Mouse (Mus musculus): Measurements from ENCODE around the gene Gpr108. TPM values are rescaled to one million over a fixed set of nuclear protein-coding genes. Genes with fewer than 3 reads are reported as not detected.

Gene Gpr108
- polyA plus RNA-seq, 1 experiment, result 14.2 TPM

DNA sequence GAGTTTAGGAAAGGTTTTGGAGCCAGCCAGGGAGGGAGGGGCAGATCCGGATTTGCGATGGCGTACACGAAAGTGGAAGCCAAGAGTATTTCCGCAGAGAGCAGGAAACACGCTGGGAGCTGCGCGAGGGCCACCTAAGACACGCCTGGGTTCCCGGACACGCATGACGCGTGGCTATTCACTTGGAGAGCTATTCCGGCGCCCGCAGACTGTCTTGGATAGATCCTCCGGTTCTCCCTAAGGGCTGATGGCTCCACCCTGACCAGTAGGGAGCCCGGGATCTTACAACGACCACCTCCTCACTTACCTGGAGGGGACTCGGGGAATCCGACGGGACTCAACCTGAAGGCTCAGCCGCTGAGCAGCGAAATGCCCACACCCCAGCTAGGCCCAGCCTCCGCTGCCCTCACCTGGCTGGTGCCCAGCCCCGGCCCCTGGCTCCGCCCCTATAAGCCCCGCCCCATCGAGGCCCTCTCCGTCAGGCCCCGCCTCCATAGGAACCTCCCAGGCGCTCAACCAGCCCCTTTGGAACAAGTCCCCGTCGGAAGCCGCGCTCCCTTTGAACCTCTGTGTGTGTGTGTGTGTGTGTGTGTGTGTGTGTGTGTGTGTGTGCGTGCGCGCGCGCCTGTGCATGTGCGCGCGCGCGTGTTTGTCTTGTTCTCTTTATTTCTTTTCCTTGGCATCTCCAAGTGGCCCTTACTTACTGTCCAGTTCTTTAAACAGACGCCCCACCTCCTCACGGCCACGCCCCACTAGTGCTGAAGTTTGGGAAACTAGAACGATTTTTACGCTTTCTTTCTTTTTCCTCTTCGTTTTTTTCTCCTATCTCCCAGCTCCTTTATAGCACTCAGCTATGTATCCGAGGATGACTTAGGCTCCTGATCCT, 27.1 kb upstream of the Gpr108 start:
- Histone ChIP-seq H3K9me3 (replicated peaks; ENCODE audit: control insufficient read depth, insufficient read depth, low read length, poor library complexity, severe bottlenecking) (peaks cover 5% of the 10 kb centered on the region; the same call in 1 of the 2 replicates), H3K36me3 (ENCODE audit: control insufficient read depth, insufficient read depth, low read length, poor library complexity, severe bottlenecking) (no peaks in the 10 kb centered on the region), H3K27me3 (ENCODE audit: control insufficient read depth, insufficient read depth, low read length, poor library complexity, severe bottlenecking) (no peaks in the 10 kb centered on the region), H3K9ac (ENCODE audit: low read depth, poor library complexity, severe bottlenecking) (peak overlapping the region; percentile 28), H3K4me1 (ENCODE audit: control insufficient read depth, insufficient read depth, low read length) (no peaks in the 10 kb centered on the region), H3K4me3 (ENCODE audit: low read depth, low read length) (peak overlapping the region; percentile 90), H3K27ac (ENCODE audit: insufficient read depth, low read length) (no peak overlapping the region)
- peak; percentile 31 for TF ChIP-seq POLR2A (IDR thresholded peaks at IDR 0.05; ENCODE audit: insufficient read depth, low read length)
- TF ChIP-seq CTCF (IDR thresholded peaks at IDR 0.05; ENCODE audit: low read depth, low read length), result no peak

DNA sequence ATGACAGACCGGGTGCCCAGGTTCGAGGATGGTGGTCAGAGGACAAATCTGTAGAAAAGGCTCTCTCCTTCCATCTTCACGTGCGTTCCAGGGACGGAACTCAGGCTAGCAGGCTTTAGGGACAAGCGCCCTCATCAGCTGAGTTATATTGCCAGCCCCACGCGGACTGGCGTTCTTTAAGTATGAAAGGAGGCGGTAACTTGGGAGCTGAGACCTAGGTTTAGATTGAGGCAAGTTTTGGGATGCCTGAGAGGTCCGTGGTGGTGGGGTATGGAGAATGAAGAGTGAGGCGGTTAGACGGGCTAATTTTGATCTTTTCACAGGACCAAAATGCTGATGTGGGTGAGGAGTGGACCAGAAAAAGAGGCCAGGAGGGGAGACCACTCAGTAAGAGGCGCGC, 26.4 kb upstream of the Gpr108 start:
- peak overlapping the region; percentile 28 for H3K9ac ChIP-seq (ENCODE audit: low read depth, poor library complexity, severe bottlenecking)
- H3K4me3 ChIP-seq (ENCODE audit: low read depth, low read length), result peak overlapping the region; percentile 90
- no peak overlapping the region for H3K27ac ChIP-seq (ENCODE audit: insufficient read depth, low read length)
- H3K9me3 ChIP-seq (replicated peaks; ENCODE audit: control insufficient read depth, insufficient read depth, low read length, poor library complexity, severe bottlenecking), result peaks cover 5% of the 10 kb centered on the region; the same call in 1 of the 2 replicates
- no peaks in the 10 kb centered on the region for H3K27me3 ChIP-seq (ENCODE audit: control insufficient read depth, insufficient read depth, low read length, poor library complexity, severe bottlenecking)
- no peak for TF ChIP-seq EP300 (IDR thresholded peaks at IDR 0.05; ENCODE audit: insufficient read depth, low read depth, low read length)
- no peak for TF ChIP-seq POLR2A (IDR thresholded peaks at IDR 0.05; ENCODE audit: insufficient read depth, low read length)
- no peak for TF ChIP-seq CTCF (IDR thresholded peaks at IDR 0.05; ENCODE audit: low read depth, low read length)
- H3K36me3 ChIP-seq (ENCODE audit: control insufficient read depth, insufficient read depth, low read length, poor library complexity, severe bottlenecking), result no peaks in the 10 kb centered on the region
- H3K4me1 ChIP-seq (ENCODE audit: control insufficient read depth, insufficient read depth, low read length), result no peaks in the 10 kb centered on the region

DNA sequence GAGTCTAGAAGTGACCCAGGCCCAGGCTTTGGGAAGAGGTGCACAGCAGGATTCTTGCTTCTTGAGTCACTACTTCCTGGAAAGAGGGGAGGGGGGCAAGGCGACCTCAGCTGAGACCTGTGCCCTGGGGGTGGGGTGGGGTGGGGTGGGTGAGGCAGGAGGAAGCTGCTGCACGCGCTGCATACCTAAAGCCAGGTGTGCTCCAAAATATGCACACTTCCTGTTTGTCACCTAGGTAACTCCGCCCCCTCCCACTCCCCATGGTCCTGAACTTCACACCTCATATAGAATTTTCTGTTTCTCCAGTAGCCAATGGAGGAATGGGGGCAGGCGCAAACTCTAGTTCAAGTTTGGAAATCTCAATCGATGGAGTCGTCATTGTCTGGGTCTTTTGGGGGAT, 25.6 kb upstream of the Gpr108 start:
- Histone ChIP-seq H3K36me3 (ENCODE audit: control insufficient read depth, insufficient read depth, low read length, poor library complexity, severe bottlenecking) (no peaks in the 10 kb centered on the region), H3K4me3 (ENCODE audit: low read depth, low read length) (no peak overlapping the region), H3K9ac (ENCODE audit: low read depth, poor library complexity, severe bottlenecking) (no peak overlapping the region), H3K9me3 (replicated peaks; ENCODE audit: control insufficient read depth, insufficient read depth, low read length, poor library complexity, severe bottlenecking) (peaks cover 5% of the 10 kb centered on the region; the same call in 1 of the 2 replicates), H3K4me1 (ENCODE audit: control insufficient read depth, insufficient read depth, low read length) (no peaks in the 10 kb centered on the region), H3K27ac (ENCODE audit: insufficient read depth, low read length) (no peak overlapping the region), H3K27me3 (ENCODE audit: control insufficient read depth, insufficient read depth, low read length, poor library complexity, severe bottlenecking) (no peaks in the 10 kb centered on the region)
- TF ChIP-seq EP300 (IDR thresholded peaks at IDR 0.05; ENCODE audit: insufficient read depth, low read depth, low read length) (0 out of 2 replicates have a peak, but pooled peaks have one; percentile 73), POLR2A (IDR thresholded peaks at IDR 0.05; ENCODE audit: insufficient read depth, low read length) (no peak)

GRCm38 (mm10) chr17:57271301-57271700, 23.1 kb upstream of the Gpr108 start:
- Histone ChIP-seq H3K36me3 (ENCODE audit: control insufficient read depth, insufficient read depth, low read length, poor library complexity, severe bottlenecking) (no peaks in the 10 kb centered on the region), H3K27me3 (ENCODE audit: control insufficient read depth, insufficient read depth, low read length, poor library complexity, severe bottlenecking) (no peaks in the 10 kb centered on the region), H3K9ac (ENCODE audit: low read depth, poor library complexity, severe bottlenecking) (no peak overlapping the region), H3K9me3 (replicated peaks; ENCODE audit: control insufficient read depth, insufficient read depth, low read length, poor library complexity, severe bottlenecking) (peaks cover 5% of the 10 kb centered on the region; the same call in 1 of the 2 replicates), H3K4me1 (ENCODE audit: control insufficient read depth, insufficient read depth, low read length) (no peaks in the 10 kb centered on the region), H3K4me3 (ENCODE audit: low read depth, low read length) (no peak overlapping the region), H3K27ac (ENCODE audit: insufficient read depth, low read length) (no peak overlapping the region)
- TF ChIP-seq CTCF (IDR thresholded peaks at IDR 0.05; ENCODE audit: low read depth, low read length), result no peak
- TF ChIP-seq EP300 (IDR thresholded peaks at IDR 0.05; ENCODE audit: insufficient read depth, low read depth, low read length), result no peak
- no peak for TF ChIP-seq POLR2A (IDR thresholded peaks at IDR 0.05; ENCODE audit: insufficient read depth, low read length)

- Histone ChIP-seq H3K36me3 (ENCODE audit: control insufficient read depth, insufficient read depth, low read length, poor library complexity, severe bottlenecking) (peaks cover 7% of the 10 kb centered on the region), H3K9me3 (replicated peaks; ENCODE audit: control insufficient read depth, insufficient read depth, low read length, poor library complexity, severe bottlenecking) (peaks cover 5% of the 10 kb centered on the region; the same call in 1 of the 2 replicates), H3K27me3 (ENCODE audit: control insufficient read depth, insufficient read depth, low read length, poor library complexity, severe bottlenecking) (no peaks in the 10 kb centered on the region), H3K4me3 (ENCODE audit: low read depth, low read length) (no peak overlapping the region), H3K9ac (ENCODE audit: low read depth, poor library complexity, severe bottlenecking) (no peak overlapping the region), H3K4me1 (ENCODE audit: control insufficient read depth, insufficient read depth, low read length) (peaks cover 8% of the 10 kb centered on the region), H3K27ac (ENCODE audit: insufficient read depth, low read length) (no peak overlapping the region)
- TF ChIP-seq CTCF (IDR thresholded peaks at IDR 0.05; ENCODE audit: low read depth, low read length), result no peak
- no peak for TF ChIP-seq EP300 (IDR thresholded peaks at IDR 0.05; ENCODE audit: insufficient read depth, low read depth, low read length)
- TF ChIP-seq POLR2A (IDR thresholded peaks at IDR 0.05; ENCODE audit: insufficient read depth, low read length), result no peak
These were observed 19.4 kb upstream of the Gpr108 start for GRCm38 (mm10) chr17:57267556-57268126.

Measured in ES-Bruce4 (cell line).